Mouse (Mus musculus) MEL (cell line): ENCODE measurements around the gene Frem2. TPM values are rescaled to one million over a fixed set of nuclear protein-coding genes. Genes with fewer than 3 reads are reported as not detected.

ENCODE experiments used
- DNase-seq: peaks from one replicate; pipeline ENCODE4 v3.0.0; 2011; ENCODE audit warnings: low read depth, low spot score
- H3K27ac ChIP-seq: 2 replicates; pipeline ENCODE4 v1.5.1; 2012; ENCODE audit warnings: low read depth, mild to moderate bottlenecking, control low read depth, low read length, moderate library complexity; ENCODE audit not compliant: control insufficient read depth
- H3K27me3 ChIP-seq, 2 experiments: fragments of 150-350 bp in 1 of 2; sonication (generic) in 1 of 2; 2 replicates each; pipeline ENCODE4 v1.6.1; 2012; ENCODE audit warnings: low read length in 2 of 2, mild to moderate bottlenecking in 2 of 2, improper control_type of control experiment in 1 of 2, moderate library complexity in 1 of 2; ENCODE audit not compliant: insufficient read depth in 2 of 2, control insufficient read depth in 1 of 2
- H3K36me3 ChIP-seq, 2 experiments: 2 replicates each; pipeline ENCODE4 v1.6.1; 2012 to 2014; ENCODE audit warnings: low read length in 2 of 2, improper control_type of control experiment in 1 of 2, inconsistent platforms in 1 of 2, mild to moderate bottlenecking in 1 of 2; ENCODE audit not compliant: insufficient read depth in 2 of 2, control insufficient read depth in 1 of 2
- H3K4me1 ChIP-seq, 2 experiments: fragments of 150-350 bp in 1 of 2; sonication (generic) in 1 of 2; 2 replicates each; pipeline ENCODE4 v1.6.1; 2012; ENCODE audit warnings: low read length in 2 of 2, improper control_type of control experiment in 1 of 2, mild to moderate bottlenecking in 1 of 2; ENCODE audit not compliant: insufficient read depth in 2 of 2, control insufficient read depth in 1 of 2
- H3K4me3 ChIP-seq, 2 experiments: fragments of 150-350 bp in 1 of 2; sonication (generic) in 1 of 2; 2 replicates each; pipeline ENCODE4 v1.5.1; 2012; ENCODE audit warnings: low read depth in 2 of 2, low read length in 2 of 2, mild to moderate bottlenecking in 2 of 2, moderate library complexity in 2 of 2, control low read depth in 1 of 2, improper control_type of control experiment in 1 of 2; ENCODE audit not compliant: control insufficient read depth in 1 of 2, insufficient read depth in 1 of 2
- H3K79me2 ChIP-seq: 2 replicates; pipeline ENCODE4 v1.6.1; 2012; ENCODE audit warnings: mild to moderate bottlenecking, low read length, moderate library complexity; ENCODE audit not compliant: control insufficient read depth, poor library complexity, insufficient read depth
- H3K9ac ChIP-seq: 2 replicates; pipeline ENCODE4 v1.6.1; 2012; ENCODE audit warnings: low read depth, mild to moderate bottlenecking, control low read depth, low read length, moderate library complexity; ENCODE audit not compliant: control insufficient read depth, poor library complexity, severe bottlenecking
- H3K9me3 ChIP-seq: fragments of 150-350 bp; sonication (generic); replicated peaks from 2 replicates; pipeline ENCODE4 v1.6.1; 2012; ENCODE audit warnings: mild to moderate bottlenecking, low read length, improper control_type of control experiment, moderate library complexity; ENCODE audit not compliant: insufficient read depth
- BHLHE40 ChIP-seq: IDR thresholded peaks from 2 replicates; pipeline ENCODE4 v1.6.1; 2012; ENCODE audit warnings: low read depth, mild to moderate bottlenecking, inconsistent platforms, low read length, improper control_type of control experiment, borderline replicate concordance
- CHD1 ChIP-seq: IDR thresholded peaks from 2 replicates; pipeline ENCODE4 v1.6.1; 2012; ENCODE audit warnings: low read depth, mild to moderate bottlenecking, inconsistent platforms, low read length, improper control_type of control experiment
- CHD2 ChIP-seq: IDR thresholded peaks from 2 replicates; pipeline ENCODE4 v1.6.1; 2011; ENCODE audit warnings: low read length, improper control_type of control experiment
- CTCF ChIP-seq, 3 experiments: IDR thresholded peaks in 2 of 3; conservative IDR thresholded peaks in 1 of 3; 2 replicates each; pipeline ENCODE4 v1.5.1; 2011 to 2012; ENCODE audit warnings: low read length in 3 of 3, low read depth in 2 of 3, mild to moderate bottlenecking in 2 of 3, improper control_type of control experiment in 1 of 3, inconsistent platforms in 1 of 3, mixed read lengths in 1 of 3, moderate library complexity in 1 of 3; ENCODE audit not compliant: control insufficient read depth in 1 of 3, insufficient read depth in 1 of 3, poor library complexity in 1 of 3, severe bottlenecking in 1 of 3
- E2F4 ChIP-seq: IDR thresholded peaks from 2 replicates; pipeline ENCODE4 v1.6.1; 2011; ENCODE audit warnings: low read depth, low read length, improper control_type of control experiment, borderline replicate concordance
- ETS1 ChIP-seq: IDR thresholded peaks from 2 replicates; pipeline ENCODE4 v1.6.1; 2012; ENCODE audit warnings: low read depth, mild to moderate bottlenecking, inconsistent platforms, low read length, improper control_type of control experiment, moderate library complexity
- GABPA ChIP-seq: IDR thresholded peaks from 2 replicates; pipeline ENCODE4 v1.6.1; 2012; ENCODE audit warnings: low read depth, mild to moderate bottlenecking, inconsistent platforms, low read length, improper control_type of control experiment, moderate library complexity
- GATA1 ChIP-seq: IDR thresholded peaks from 2 replicates; pipeline ENCODE4 v1.6.1; 2011; ENCODE audit warnings: low read depth, low read length, improper control_type of control experiment
- JUND ChIP-seq: IDR thresholded peaks from 2 replicates; pipeline ENCODE4 v1.6.1; 2011; ENCODE audit warnings: low read depth, mild to moderate bottlenecking, improper control_type of control experiment, low read length
- KAT2A ChIP-seq: conservative IDR thresholded peaks from 2 replicates; pipeline ENCODE4 v1.6.1; 2012; ENCODE audit warnings: low read depth, low read length, improper control_type of control experiment, inconsistent platforms
- MAX ChIP-seq: IDR thresholded peaks from 2 replicates; pipeline ENCODE4 v1.6.1; 2011; ENCODE audit warnings: low read length, improper control_type of control experiment
- MAZ ChIP-seq: IDR thresholded peaks from 2 replicates; pipeline ENCODE4 v1.6.1; 2012; ENCODE audit warnings: low read depth, mild to moderate bottlenecking, inconsistent platforms, low read length, improper control_type of control experiment
- MXI1 ChIP-seq: IDR thresholded peaks from 2 replicates; pipeline ENCODE4 v1.6.1; 2011; ENCODE audit warnings: mild to moderate bottlenecking, low read depth, low read length, improper control_type of control experiment
- MYB ChIP-seq: IDR thresholded peaks from 2 replicates; pipeline ENCODE4 v1.6.1; 2011; ENCODE audit warnings: mild to moderate bottlenecking, low read depth, low read length, improper control_type of control experiment
- NELFE ChIP-seq: IDR thresholded peaks from 2 replicates; pipeline ENCODE4 v1.6.1; 2011; ENCODE audit warnings: low read depth, low read length, improper control_type of control experiment
- POLR2A ChIP-seq, 2 experiments: IDR thresholded peaks; 2 replicates each; pipeline ENCODE4 v1.6.1; 2011 to 2012; ENCODE audit warnings: low read length in 2 of 2, mild to moderate bottlenecking in 2 of 2, control low read depth in 1 of 2, improper control_type of control experiment in 1 of 2, low read depth in 1 of 2, moderate library complexity in 1 of 2; ENCODE audit not compliant: control insufficient read depth in 1 of 2, insufficient read depth in 1 of 2, poor library complexity in 1 of 2
- POLR2AphosphoS5 ChIP-seq: IDR thresholded peaks from 2 replicates; pipeline ENCODE4 v1.6.1; 2012; ENCODE audit warnings: low read depth, borderline replicate concordance, mild to moderate bottlenecking, inconsistent platforms, low read length, moderate library complexity, mixed read lengths
- RAD21 ChIP-seq: IDR thresholded peaks from 2 replicates; pipeline ENCODE4 v1.6.1; 2011; ENCODE audit warnings: mild to moderate bottlenecking, low read depth, low read length, improper control_type of control experiment
- RCOR1 ChIP-seq: IDR thresholded peaks from 2 replicates; pipeline ENCODE4 v1.6.1; 2012; ENCODE audit warnings: low read depth, mild to moderate bottlenecking, inconsistent platforms, low read length, improper control_type of control experiment
- SIN3A ChIP-seq: IDR thresholded peaks from 2 replicates; pipeline ENCODE4 v1.6.1; 2012; ENCODE audit warnings: low read length, improper control_type of control experiment, inconsistent platforms
- SMC3 ChIP-seq: IDR thresholded peaks from 2 replicates; pipeline ENCODE4 v1.6.1; 2011; ENCODE audit warnings: low read depth, low read length, improper control_type of control experiment
- TAL1 ChIP-seq: IDR thresholded peaks from 2 replicates; pipeline ENCODE4 v1.6.1; 2012; ENCODE audit warnings: mild to moderate bottlenecking, inconsistent platforms, low read length, moderate library complexity, mixed read lengths
- TBP ChIP-seq: IDR thresholded peaks from 2 replicates; pipeline ENCODE4 v1.8.0; 2011; ENCODE audit warnings: low read depth, low read length, improper control_type of control experiment
- USF1 ChIP-seq: IDR thresholded peaks from 2 replicates; pipeline ENCODE4 v1.6.1; 2014; ENCODE audit warnings: low read depth, mild to moderate bottlenecking, inconsistent platforms, low read length, improper control_type of control experiment, moderate library complexity
- USF2 ChIP-seq, 2 experiments: IDR thresholded peaks; 2 replicates each; pipeline ENCODE4 v1.6.1; 2011 to 2012; ENCODE audit warnings: improper control_type of control experiment in 2 of 2, low read length in 2 of 2, borderline replicate concordance in 1 of 2, inconsistent platforms in 1 of 2, low read depth in 1 of 2, mild to moderate bottlenecking in 1 of 2; ENCODE audit not compliant: insufficient read depth in 1 of 2
- ZC3H11A ChIP-seq: IDR thresholded peaks from 2 replicates; pipeline ENCODE4 v1.6.1; 2012; ENCODE audit warnings: low read depth, mild to moderate bottlenecking, inconsistent platforms, low read length, improper control_type of control experiment
- ZKSCAN1 ChIP-seq: IDR thresholded peaks from 2 replicates; pipeline ENCODE4 v1.6.1; 2012; ENCODE audit warnings: low read depth, mild to moderate bottlenecking, inconsistent platforms, low read length, improper control_type of control experiment, moderate library complexity
- ZNF384 ChIP-seq: IDR thresholded peaks from 2 replicates; pipeline ENCODE4 v1.6.1; 2012; ENCODE audit warnings: low read depth, mild to moderate bottlenecking, inconsistent platforms, low read length, improper control_type of control experiment
- polyA plus RNA-seq, 2 experiments: library from polyadenylated mRNA; stranded (reverse) in 1 of 2; unstranded in 1 of 2; fragments of >175 nt in 1 of 2; fragments of >200 nt in 1 of 2; gene quantifications; 2 replicates each; pipeline versions ENCODE4 v1.2.1 to v1.2.4; 2012; ENCODE audit warnings: low replicate concordance in 2 of 2, low read depth in 1 of 2; ENCODE audit not compliant: insufficient read length in 2 of 2, insufficient read depth in 1 of 2, missing spikeins in 1 of 2
- total RNA-seq: library from RNA; depleted of rRNA; stranded (reverse); fragments of 300-350 nt; gene quantifications from 2 replicates; pipeline ENCODE4 v1.2.3, GENCODE M21; 2012

Gene Frem2
- total and polyA plus RNA-seq, 3 experiments: not detected

GRCm38 (mm10) chr3:53656328-53656877, 752 bp downstream of the Frem2 start:
- TF ChIP-seq USF1: no peak
- no peak for TF ChIP-seq GABPA
- TF ChIP-seq RAD21: no peak
- TF ChIP-seq ZKSCAN1: no peak
- TF ChIP-seq MAX: no peak
- no peak for TF ChIP-seq POLR2AphosphoS5
- no peak for TF ChIP-seq ZNF384
- TF ChIP-seq ZC3H11A: no peak
- TF ChIP-seq BHLHE40: no peak
- no peak for TF ChIP-seq ETS1
- no peak for TF ChIP-seq SMC3
- TF ChIP-seq CHD2: no peak
- no peak for TF ChIP-seq USF2 (IDR thresholded peaks at IDR 0.05; ENCODE audit: borderline replicate concordance in 1 of 2, insufficient read depth in 1 of 2, low read depth in 1 of 2, low read length in 2 of 2)
- no peak for TF ChIP-seq TBP
- no peak for TF ChIP-seq E2F4
- no peak for TF ChIP-seq CTCF (IDR thresholded peaks at IDR 0.05 in 2 of 3, conservative IDR thresholded peaks at IDR 0.05 in 1 of 3; ENCODE audit: control insufficient read depth in 1 of 3, insufficient read depth in 1 of 3, low read depth in 2 of 3, low read length in 3 of 3, poor library complexity in 1 of 3, severe bottlenecking in 1 of 3)
- no peak for TF ChIP-seq SIN3A
- no peak for TF ChIP-seq TAL1
- no peak for TF ChIP-seq NELFE
- TF ChIP-seq GATA1: no peak
- no peaks in the 10 kb centered on the region for H3K27me3 ChIP-seq
- no peak overlapping the region for H3K9ac ChIP-seq
- no peak for DNase-seq
- no peaks in the 10 kb centered on the region for H3K4me1 ChIP-seq
- no peak overlapping the region for H3K27ac ChIP-seq
- H3K4me3 ChIP-seq: no peak overlapping the region
- no peaks in the 10 kb centered on the region for H3K36me3 ChIP-seq
- H3K79me2 ChIP-seq: no peaks in the 10 kb centered on the region
- H3K9me3 ChIP-seq: no peaks in the 10 kb centered on the region

GRCm38 (mm10) chr3:53655343-53655742, 1.8 kb downstream of the Frem2 start:
- no peak for DNase-seq
- no peaks in the 10 kb centered on the region for H3K27me3 ChIP-seq
- no peaks in the 10 kb centered on the region for H3K9me3 ChIP-seq
- no peak for TF ChIP-seq USF2 (IDR thresholded peaks at IDR 0.05; ENCODE audit: borderline replicate concordance in 1 of 2, insufficient read depth in 1 of 2, low read depth in 1 of 2, low read length in 2 of 2)
- TF ChIP-seq MXI1: no peak
- TF ChIP-seq CTCF (IDR thresholded peaks at IDR 0.05 in 2 of 3, conservative IDR thresholded peaks at IDR 0.05 in 1 of 3; ENCODE audit: control insufficient read depth in 1 of 3, insufficient read depth in 1 of 3, low read depth in 2 of 3, low read length in 3 of 3, poor library complexity in 1 of 3, severe bottlenecking in 1 of 3): no peak
- no peak for TF ChIP-seq JUND
- no peak for TF ChIP-seq GABPA
- TF ChIP-seq NELFE: no peak
- no peak for TF ChIP-seq CHD1
- no peak for TF ChIP-seq POLR2AphosphoS5
- TF ChIP-seq MAZ: no peak
- TF ChIP-seq SMC3: no peak
- TF ChIP-seq RAD21: no peak
- no peak for TF ChIP-seq KAT2A
- TF ChIP-seq TAL1: no peak
- no peak for TF ChIP-seq MYB
- no peak for TF ChIP-seq ZKSCAN1
- no peak for TF ChIP-seq POLR2A (IDR thresholded peaks at IDR 0.05; ENCODE audit: control insufficient read depth in 1 of 2, insufficient read depth in 1 of 2, low read depth in 1 of 2, low read length in 2 of 2, poor library complexity in 1 of 2)
- no peak for TF ChIP-seq ZC3H11A
- no peak for TF ChIP-seq RCOR1
- no peaks in the 10 kb centered on the region for H3K79me2 ChIP-seq
- H3K4me1 ChIP-seq: no peaks in the 10 kb centered on the region
- no peak overlapping the region for H3K27ac ChIP-seq
- H3K9ac ChIP-seq: no peak overlapping the region
- H3K36me3 ChIP-seq: no peaks in the 10 kb centered on the region
- H3K4me3 ChIP-seq: no peak overlapping the region
